Mouse (Mus musculus): ENCODE results near the gene Fgfr2. TPM values are rescaled to one million over a fixed set of nuclear protein-coding genes. Genes with fewer than 3 reads are reported as not detected.

Fgfr2 gene
- polyA plus RNA-seq, 1 experiment from 2014 or later: 24.1 TPM

DNA sequence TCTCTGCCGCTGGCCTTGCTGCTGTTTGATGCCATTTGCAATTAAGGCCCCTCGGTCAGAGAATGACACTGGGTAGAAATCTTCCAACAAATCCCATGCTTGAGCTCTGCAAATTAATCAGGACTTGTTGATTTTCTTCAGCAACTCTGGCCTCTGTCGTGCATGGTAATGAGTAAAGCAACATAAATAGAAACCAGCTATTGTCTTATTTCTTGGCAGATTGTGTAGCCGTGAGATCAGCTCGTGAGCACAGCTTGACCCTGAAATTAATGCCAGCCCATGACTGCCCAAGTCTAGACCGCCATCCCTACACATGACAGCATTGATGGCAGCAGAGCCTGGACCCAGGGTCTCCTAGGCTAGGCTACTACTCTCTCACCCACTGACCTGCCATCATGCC, 994.5 kb downstream of the Fgfr2 start:
- WGBS: 48% methylated on average over 6 of the region's 6 CpGs
- Histone ChIP-seq H3K36me3 (ENCODE audit: control insufficient read depth, insufficient read depth, low read length) (no peaks in the 10 kb centered on the region), H3K9me3 (ENCODE audit: control insufficient read depth, low read length) (no peaks in the 10 kb centered on the region; the same call in 1 of the 2 replicates), H3K27ac (ENCODE audit: low read depth, low read length) (no peak overlapping the region), H3K9ac (ENCODE audit: low read depth, low read length) (no peak overlapping the region), H3K27me3 (replicated peaks; ENCODE audit: control insufficient read depth, insufficient read depth, low read length) (no peaks in the 10 kb centered on the region), H3K4me2 (ENCODE audit: low read length) (no peak overlapping the region), H3K4me1 (ENCODE audit: control insufficient read depth, insufficient read depth, low read depth, low read length) (no peaks in the 10 kb centered on the region; the same call in 1 of the 2 replicates), H3K4me3 (ENCODE audit: low read length) (no peak overlapping the region)
- no peak for ATAC-seq

DNA sequence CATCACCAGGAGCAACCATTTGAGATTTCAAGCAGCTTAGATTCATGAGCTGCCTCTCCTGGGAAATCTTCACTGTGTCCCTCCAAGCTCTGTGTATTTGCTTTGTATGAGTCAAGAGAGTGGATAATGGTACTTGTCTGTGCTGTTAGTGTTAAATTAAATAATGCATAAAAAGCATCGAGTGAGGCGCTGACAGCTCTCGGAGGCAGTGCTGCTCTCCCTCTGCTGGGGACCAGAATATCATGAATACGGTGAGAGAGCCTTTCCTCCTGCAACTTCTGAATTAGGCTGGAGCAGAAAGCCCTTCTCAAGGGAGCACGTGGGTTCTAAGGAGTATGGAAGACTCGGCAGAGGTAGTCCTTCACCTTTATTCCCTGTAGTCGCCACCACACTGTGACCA, 998.2 kb downstream of the Fgfr2 start:
- Histone ChIP-seq H3K9ac (ENCODE audit: low read depth, low read length) (no peak overlapping the region; the same call in 1 of the 2 replicates), H3K4me2 (ENCODE audit: low read length) (no peak overlapping the region), H3K4me1 (ENCODE audit: control insufficient read depth, insufficient read depth, low read depth, low read length) (no peaks in the 10 kb centered on the region; the same call in 1 of the 2 replicates), H3K4me3 (ENCODE audit: low read length) (no peak overlapping the region), H3K27ac (ENCODE audit: low read depth, low read length) (no peak overlapping the region), H3K27me3 (replicated peaks; ENCODE audit: control insufficient read depth, insufficient read depth, low read length) (no peaks in the 10 kb centered on the region), H3K9me3 (ENCODE audit: control insufficient read depth, low read length) (no peaks in the 10 kb centered on the region), H3K36me3 (ENCODE audit: control insufficient read depth, insufficient read depth, low read length) (no peaks in the 10 kb centered on the region)
- ATAC-seq: no peak
- WGBS: 64% methylated on average over 7 of the region's 7 CpGs

GRCm38 (mm10) chr7:132123211-132123610, 999.9 kb downstream of the Fgfr2 start:
- Histone ChIP-seq H3K9me3 (ENCODE audit: control insufficient read depth, low read length) (no peaks in the 10 kb centered on the region), H3K9ac (ENCODE audit: low read depth, low read length) (no peak overlapping the region), H3K4me1 (ENCODE audit: control insufficient read depth, insufficient read depth, low read depth, low read length) (no peaks in the 10 kb centered on the region; the same call in 1 of the 2 replicates), H3K36me3 (ENCODE audit: control insufficient read depth, insufficient read depth, low read length) (no peaks in the 10 kb centered on the region), H3K4me3 (ENCODE audit: low read length) (no peak overlapping the region), H3K4me2 (ENCODE audit: low read length) (no peak overlapping the region), H3K27ac (ENCODE audit: low read depth, low read length) (no peak overlapping the region), H3K27me3 (replicated peaks; ENCODE audit: control insufficient read depth, insufficient read depth, low read length) (no peaks in the 10 kb centered on the region)
- 86% methylated on average over 7 of the region's 7 CpGs for WGBS
- ATAC-seq: no peak

DNA sequence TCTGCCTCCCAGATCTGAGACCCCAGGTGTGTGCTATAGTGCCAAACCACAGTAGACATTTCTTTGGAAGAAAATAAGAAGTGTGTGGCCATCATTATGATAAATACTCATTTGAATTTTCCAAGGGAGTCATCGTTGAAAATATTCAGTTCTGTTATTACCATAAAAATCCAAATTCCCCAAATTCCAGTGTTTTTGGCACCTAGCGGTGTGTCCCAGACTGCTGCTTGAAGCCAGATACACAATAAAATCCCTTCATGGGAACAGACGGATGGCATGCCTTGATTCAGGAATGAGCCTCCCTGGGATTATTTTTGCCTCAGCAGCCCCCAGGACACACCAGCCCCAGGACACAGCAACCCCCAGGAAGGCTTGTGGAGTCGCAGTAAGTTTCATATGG, 1003.3 kb downstream of the Fgfr2 start:
- no peak for ATAC-seq
- H3K4me1 ChIP-seq (ENCODE audit: control insufficient read depth, insufficient read depth, low read depth, low read length): no peaks in the 10 kb centered on the region
- H3K27ac ChIP-seq (ENCODE audit: low read depth, low read length): no peak overlapping the region
- no peaks in the 10 kb centered on the region for H3K27me3 ChIP-seq (replicated peaks; ENCODE audit: control insufficient read depth, insufficient read depth, low read length)
- no peaks in the 10 kb centered on the region for H3K36me3 ChIP-seq (ENCODE audit: control insufficient read depth, insufficient read depth, low read length)
- no peak overlapping the region for H3K4me3 ChIP-seq (ENCODE audit: low read length)
- H3K4me2 ChIP-seq (ENCODE audit: low read length): no peak overlapping the region
- H3K9ac ChIP-seq (ENCODE audit: low read depth, low read length): no peak overlapping the region
- 80% methylated on average over 4 of the region's 4 CpGs for WGBS
- H3K9me3 ChIP-seq (ENCODE audit: control insufficient read depth, low read length): no peaks in the 10 kb centered on the region

GRCm38 (mm10) chr7:132111770-132112169, 1011.4 kb downstream of the Fgfr2 start:
- no peaks in the 10 kb centered on the region for H3K9me3 ChIP-seq (ENCODE audit: control insufficient read depth, low read length)
- no peak for ATAC-seq
- no peaks in the 10 kb centered on the region for H3K27me3 ChIP-seq (replicated peaks; ENCODE audit: control insufficient read depth, insufficient read depth, low read length)
- no peak overlapping the region for H3K4me3 ChIP-seq (ENCODE audit: low read length)
- H3K4me1 ChIP-seq (ENCODE audit: control insufficient read depth, insufficient read depth, low read depth, low read length): no peaks in the 10 kb centered on the region
- no peak overlapping the region for H3K27ac ChIP-seq (ENCODE audit: low read depth, low read length)
- 79% methylated on average over 5 of the region's 5 CpGs for WGBS
- no peak overlapping the region for H3K9ac ChIP-seq (ENCODE audit: low read depth, low read length)
- no peaks in the 10 kb centered on the region for H3K36me3 ChIP-seq (ENCODE audit: control insufficient read depth, insufficient read depth, low read length)
- no peak overlapping the region for H3K4me2 ChIP-seq (ENCODE audit: low read length)

- Histone ChIP-seq H3K4me3 (ENCODE audit: low read length) (no peak overlapping the region), H3K9me3 (ENCODE audit: control insufficient read depth, low read length) (no peaks in the 10 kb centered on the region), H3K4me1 (ENCODE audit: control insufficient read depth, insufficient read depth, low read depth, low read length) (no peaks in the 10 kb centered on the region), H3K27ac (ENCODE audit: low read depth, low read length) (no peak overlapping the region), H3K36me3 (ENCODE audit: control insufficient read depth, insufficient read depth, low read length) (no peaks in the 10 kb centered on the region), H3K4me2 (ENCODE audit: low read length) (no peak overlapping the region), H3K27me3 (replicated peaks; ENCODE audit: control insufficient read depth, insufficient read depth, low read length) (no peaks in the 10 kb centered on the region), H3K9ac (ENCODE audit: low read depth, low read length) (no peak overlapping the region)
- 68% methylated on average over 3 of the region's 3 CpGs for WGBS
- ATAC-seq: no peak
Observed at GRCm38 (mm10) chr7:132110308-132110707, 1012.8 kb downstream of the Fgfr2 start.

GRCm38 (mm10) chr7:132106891-132107290, 1016.3 kb downstream of the Fgfr2 start:
- Histone ChIP-seq H3K4me3 (ENCODE audit: low read length) (no peak overlapping the region), H3K9ac (ENCODE audit: low read depth, low read length) (no peak overlapping the region), H3K9me3 (ENCODE audit: control insufficient read depth, low read length) (no peaks in the 10 kb centered on the region), H3K4me1 (ENCODE audit: control insufficient read depth, insufficient read depth, low read depth, low read length) (no peaks in the 10 kb centered on the region), H3K4me2 (ENCODE audit: low read length) (no peak overlapping the region), H3K27ac (ENCODE audit: low read depth, low read length) (no peak overlapping the region), H3K36me3 (ENCODE audit: control insufficient read depth, insufficient read depth, low read length) (no peaks in the 10 kb centered on the region), H3K27me3 (replicated peaks; ENCODE audit: control insufficient read depth, insufficient read depth, low read length) (no peaks in the 10 kb centered on the region)
- 87% methylated on average over 4 of the region's 4 CpGs for WGBS
- ATAC-seq: no peak

- H3K9me3 ChIP-seq (ENCODE audit: control insufficient read depth, low read length): no peaks in the 10 kb centered on the region
- no peak overlapping the region for H3K4me3 ChIP-seq (ENCODE audit: low read length)
- no peaks in the 10 kb centered on the region for H3K36me3 ChIP-seq (ENCODE audit: control insufficient read depth, insufficient read depth, low read length)
- no peaks in the 10 kb centered on the region for H3K4me1 ChIP-seq (ENCODE audit: control insufficient read depth, insufficient read depth, low read depth, low read length)
- H3K9ac ChIP-seq (ENCODE audit: low read depth, low read length): no peak overlapping the region
- no peak overlapping the region for H3K27ac ChIP-seq (ENCODE audit: low read depth, low read length)
- no peak for ATAC-seq
- 80% methylated on average over 4 of the region's 4 CpGs for WGBS
- H3K27me3 ChIP-seq (replicated peaks; ENCODE audit: control insufficient read depth, insufficient read depth, low read length): no peaks in the 10 kb centered on the region
- H3K4me2 ChIP-seq (ENCODE audit: low read length): no peak overlapping the region
Observed at GRCm38 (mm10) chr7:132105326-132105725, 1017.8 kb downstream of the Fgfr2 start.

DNA sequence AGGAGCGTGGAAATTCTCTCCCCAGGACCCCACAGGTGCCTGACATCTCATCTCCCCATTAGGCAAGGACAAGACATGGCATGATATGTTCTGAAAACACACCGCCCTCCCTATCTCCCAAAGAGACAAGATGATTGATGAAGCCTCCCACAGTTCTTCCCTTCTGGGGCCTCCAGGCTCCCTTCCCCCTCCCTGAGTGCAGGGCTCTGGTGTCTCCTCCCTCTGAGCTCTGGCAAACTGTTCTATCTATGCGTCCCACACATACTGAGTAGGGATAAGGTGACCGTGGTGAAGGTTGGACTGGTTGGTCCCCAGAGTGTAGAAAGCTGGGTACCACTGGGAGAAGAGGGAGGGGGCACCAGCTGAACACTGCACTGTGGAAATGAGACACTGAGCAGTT, 1024.7 kb downstream of the Fgfr2 start:
- WGBS: 67% methylated on average over 4 of the region's 4 CpGs
- no peaks in the 10 kb centered on the region for H3K36me3 ChIP-seq (ENCODE audit: control insufficient read depth, insufficient read depth, low read length)

DNA sequence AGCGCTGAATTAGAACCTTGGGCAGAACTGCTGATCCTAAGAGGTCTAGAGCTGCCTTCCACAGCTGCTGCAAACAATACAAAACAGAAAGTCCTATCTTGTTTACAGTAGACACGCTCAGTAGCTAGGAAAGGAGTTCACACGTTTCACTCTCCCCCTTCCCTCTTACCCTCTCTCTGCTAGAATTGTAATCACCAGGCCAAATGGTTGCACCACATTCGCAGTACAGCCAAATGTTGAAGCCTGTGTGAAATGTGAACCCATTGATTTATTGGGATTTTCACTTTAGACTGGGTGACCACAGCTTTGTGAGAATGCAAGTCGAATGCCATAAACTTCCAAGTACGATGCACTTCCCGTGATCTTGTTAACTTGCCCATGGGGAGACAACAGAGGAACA, 1028.5 kb downstream of the Fgfr2 start:
- ATAC-seq: no peak
- no peak overlapping the region for H3K4me3 ChIP-seq (ENCODE audit: low read length)
- no peaks in the 10 kb centered on the region for H3K36me3 ChIP-seq (ENCODE audit: control insufficient read depth, insufficient read depth, low read length)
- no peak overlapping the region for H3K27ac ChIP-seq (ENCODE audit: low read depth, low read length)
- WGBS: 80% methylated on average over 7 of the region's 7 CpGs
- H3K27me3 ChIP-seq (replicated peaks; ENCODE audit: control insufficient read depth, insufficient read depth, low read length): no peaks in the 10 kb centered on the region
- no peaks in the 10 kb centered on the region for H3K4me1 ChIP-seq (ENCODE audit: control insufficient read depth, insufficient read depth, low read depth, low read length)
- H3K4me2 ChIP-seq (ENCODE audit: low read length): no peak overlapping the region
- no peaks in the 10 kb centered on the region for H3K9me3 ChIP-seq (ENCODE audit: control insufficient read depth, low read length)
- H3K9ac ChIP-seq (ENCODE audit: low read depth, low read length): no peak overlapping the region

More for the DNA sequence above, 1024.7 kb downstream of the Fgfr2 start:
- H3K9me3 ChIP-seq (ENCODE audit: control insufficient read depth, low read length): no peaks in the 10 kb centered on the region
- no peak overlapping the region for H3K4me3 ChIP-seq (ENCODE audit: low read length)
- H3K9ac ChIP-seq (ENCODE audit: low read depth, low read length): no peak overlapping the region
- H3K4me1 ChIP-seq (ENCODE audit: control insufficient read depth, insufficient read depth, low read depth, low read length): no peaks in the 10 kb centered on the region
- H3K27me3 ChIP-seq (replicated peaks; ENCODE audit: control insufficient read depth, insufficient read depth, low read length): no peaks in the 10 kb centered on the region
- no peak for ATAC-seq
- H3K4me2 ChIP-seq (ENCODE audit: low read length): no peak overlapping the region
- no peak overlapping the region for H3K27ac ChIP-seq (ENCODE audit: low read depth, low read length)
